Mouse (Mus musculus) liver, embryonic 14.5 days (tissue): ENCODE data around the gene Rnf5. TPM values are rescaled to one million over a fixed set of nuclear protein-coding genes. Genes with fewer than 3 reads are reported as not detected.

Source experiments
- ATAC-seq: fragments of 200-750 bp; cut with Nextera tagmentation; 2 replicates; pipeline ENCODE4 v1.8.0; 2017; ENCODE audit warnings: moderate number of reproducible peaks, mild to moderate bottlenecking, moderate library complexity; ENCODE audit not compliant: insufficient read depth
- DNase-seq, 3 experiments: peaks; one replicate each; pipeline ENCODE4 v3.0.0-alpha.2; 2012 to 2013; ENCODE audit warnings: low read depth in 3 of 3, low spot score in 3 of 3
- H3K27ac ChIP-seq: fragments of 300-500 bp; sonication (generic); 2 replicates; pipeline ENCODE4 v1.5.1; 2014; ENCODE audit warnings: moderate library complexity, mild to moderate bottlenecking, control low read depth, inconsistent platforms
- H3K27me3 ChIP-seq: fragments of 300-500 bp; sonication (generic); 2 replicates; pipeline ENCODE4 v1.6.1; 2014; ENCODE audit warnings: mild to moderate bottlenecking, low read length, moderate library complexity; ENCODE audit not compliant: control insufficient read depth, insufficient read depth
- H3K36me3 ChIP-seq: fragments of 300-500 bp; sonication (generic); replicated peaks from 2 replicates; pipeline ENCODE4 v1.6.1; 2014; ENCODE audit warnings: low read depth; ENCODE audit not compliant: control insufficient read depth, insufficient read depth
- H3K4me1 ChIP-seq, 2 experiments: fragments of 200-500 bp in 1 of 2; fragments of 300-500 bp in 1 of 2; sonication (generic) in 1 of 2; replicated peaks; 2 replicates each; pipeline ENCODE4 v1.6.1; 2012 to 2014; ENCODE audit warnings: antibody characterized with exemption in 1 of 2, inconsistent platforms in 1 of 2, low read length in 1 of 2; ENCODE audit not compliant: control insufficient read depth in 2 of 2, insufficient read depth in 2 of 2
- H3K4me2 ChIP-seq: fragments of 300-500 bp; sonication (generic); 2 replicates; pipeline ENCODE4 v1.6.1; 2014; ENCODE audit warnings: low read depth, mild to moderate bottlenecking, control low read depth, moderate library complexity
- H3K4me3 ChIP-seq, 2 experiments: fragments of 200-500 bp in 1 of 2; fragments of 300-500 bp in 1 of 2; sonication (generic) in 1 of 2; 2 replicates each; pipeline ENCODE4 v1.5.1; 2012 to 2014; ENCODE audit warnings: low read depth in 2 of 2, low read length in 2 of 2, mild to moderate bottlenecking in 2 of 2, control low read depth in 1 of 2, inconsistent platforms in 1 of 2, moderate library complexity in 1 of 2; ENCODE audit not compliant: insufficient read depth in 1 of 2
- H3K9ac ChIP-seq: fragments of 300-500 bp; sonication (generic); replicated peaks from 2 replicates; pipeline ENCODE4 v1.6.1; 2014; ENCODE audit warnings: mild to moderate bottlenecking, control low read depth, moderate library complexity
- H3K9me3 ChIP-seq: fragments of 300-500 bp; sonication (generic); 2 replicates; pipeline ENCODE4 v1.6.1; 2016; ENCODE audit warnings: low read length, mixed read lengths; ENCODE audit not compliant: control insufficient read depth
- CTCF ChIP-seq: IDR thresholded peaks from 2 replicates; pipeline ENCODE4 v1.5.1; 2016; ENCODE audit warnings: antibody characterized with exemption, low read depth, control low read depth
- EP300 ChIP-seq: IDR thresholded peaks from 2 replicates; pipeline ENCODE4 v1.6.1; 2016; ENCODE audit warnings: antibody characterized with exemption, low read depth
- WGBS: fragments of 180-500 bp; shearing (Covaris S2); extraction: QIAGEN DNeasy Blood & Tissue Kit; methylation state at CpG from one replicate; pipeline ENCODE4 v1.1.7; 2014; ENCODE audit not compliant: insufficient replicate concordance; 5-methylcytosine and 5-hydroxymethylcytosine counted together
- polyA plus RNA-seq, 2 experiments: library from polyadenylated mRNA; depleted of rRNA in 1 of 2; stranded (reverse) in 1 of 2; unstranded in 1 of 2; fragments of >200 nt; fragmentation: Nextera tagmentation in 1 of 2; extraction: Ambion mirVana in 1 of 2; gene quantifications; 2 replicates each; pipeline versions ENCODE4 v1.2.1 to v1.2.3; 2012 to 2014

Rnf5 gene
- polyA plus RNA-seq, 2 experiments = 51.5 to 59.6 TPM

GRCm38 (mm10) chr17:34649106-34649864 lies 45.8 kb upstream of the Rnf5 start:
- Histone ChIP-seq H3K27ac (no peak overlapping the region), H3K9me3 (no peaks in the 10 kb centered on the region), H3K9ac (no peak overlapping the region), H3K4me2 (no peak overlapping the region), H3K27me3 (no peaks in the 10 kb centered on the region), H3K4me1 (peaks cover 13 to 24% of the 10 kb centered on the region in 2 experiments), H3K36me3 (peaks cover 2% of the 10 kb centered on the region), H3K4me3 (no peak overlapping the region)
- ATAC-seq = no peak
- TF ChIP-seq CTCF (no peak), EP300 (no peak)
- DNase-seq = no peak
- 77% methylated on average over 18 of the region's 18 CpGs for whole genome bisulfite sequencing

DNA sequence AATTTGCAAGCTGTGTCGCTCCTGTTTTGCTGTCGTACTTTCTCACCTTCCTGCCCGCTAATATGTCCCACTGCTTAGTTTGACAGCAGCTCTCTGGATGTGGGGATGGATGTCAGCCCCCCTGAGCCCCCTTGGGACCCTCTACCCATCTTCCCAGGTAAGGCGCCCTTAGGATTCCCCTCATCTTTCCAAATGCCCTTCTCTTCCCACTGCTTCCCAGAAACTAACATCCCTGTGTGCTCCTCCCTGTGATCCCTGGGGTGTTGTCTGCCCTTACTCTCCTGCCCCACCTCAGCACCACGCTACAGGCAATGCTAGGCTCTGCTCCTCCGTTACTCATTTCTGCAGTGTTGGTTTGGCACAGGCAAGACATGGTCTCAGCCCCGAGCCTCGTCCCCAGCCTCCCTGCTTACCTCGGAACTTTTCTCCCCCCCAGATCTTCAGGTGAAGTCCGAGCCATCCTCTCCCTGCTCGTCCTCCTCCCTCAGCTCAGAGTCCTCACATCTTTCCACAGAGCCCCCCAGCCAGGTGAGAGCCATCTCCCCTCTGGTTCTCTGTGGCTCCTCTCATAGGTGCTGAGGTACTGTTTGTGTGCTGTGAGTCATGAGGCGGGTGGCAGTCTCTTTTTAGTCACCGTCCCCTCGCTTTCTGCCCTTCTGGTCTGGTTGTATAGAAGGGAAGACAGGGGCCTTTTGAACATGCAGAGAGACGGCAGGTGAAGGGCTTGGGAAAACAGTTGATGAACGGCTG lies 44.8 kb upstream of the Rnf5 start:
- DNase-seq = no peak
- WGBS = 74% methylated on average over 16 of the region's 16 CpGs
- ATAC-seq = no peak
- Histone ChIP-seq H3K4me3 (peak overlapping the region; percentile 12 to 93), H3K4me1 (peaks cover 13 to 26% of the 10 kb centered on the region in 2 experiments), H3K4me2 (peak overlapping the region; percentile 86), H3K9me3 (no peaks in the 10 kb centered on the region), H3K27me3 (no peaks in the 10 kb centered on the region), H3K27ac (no peak overlapping the region), H3K9ac (no peak overlapping the region), H3K36me3 (peaks cover 2% of the 10 kb centered on the region)
- TF ChIP-seq EP300 (no peak), CTCF (no peak)

DNA sequence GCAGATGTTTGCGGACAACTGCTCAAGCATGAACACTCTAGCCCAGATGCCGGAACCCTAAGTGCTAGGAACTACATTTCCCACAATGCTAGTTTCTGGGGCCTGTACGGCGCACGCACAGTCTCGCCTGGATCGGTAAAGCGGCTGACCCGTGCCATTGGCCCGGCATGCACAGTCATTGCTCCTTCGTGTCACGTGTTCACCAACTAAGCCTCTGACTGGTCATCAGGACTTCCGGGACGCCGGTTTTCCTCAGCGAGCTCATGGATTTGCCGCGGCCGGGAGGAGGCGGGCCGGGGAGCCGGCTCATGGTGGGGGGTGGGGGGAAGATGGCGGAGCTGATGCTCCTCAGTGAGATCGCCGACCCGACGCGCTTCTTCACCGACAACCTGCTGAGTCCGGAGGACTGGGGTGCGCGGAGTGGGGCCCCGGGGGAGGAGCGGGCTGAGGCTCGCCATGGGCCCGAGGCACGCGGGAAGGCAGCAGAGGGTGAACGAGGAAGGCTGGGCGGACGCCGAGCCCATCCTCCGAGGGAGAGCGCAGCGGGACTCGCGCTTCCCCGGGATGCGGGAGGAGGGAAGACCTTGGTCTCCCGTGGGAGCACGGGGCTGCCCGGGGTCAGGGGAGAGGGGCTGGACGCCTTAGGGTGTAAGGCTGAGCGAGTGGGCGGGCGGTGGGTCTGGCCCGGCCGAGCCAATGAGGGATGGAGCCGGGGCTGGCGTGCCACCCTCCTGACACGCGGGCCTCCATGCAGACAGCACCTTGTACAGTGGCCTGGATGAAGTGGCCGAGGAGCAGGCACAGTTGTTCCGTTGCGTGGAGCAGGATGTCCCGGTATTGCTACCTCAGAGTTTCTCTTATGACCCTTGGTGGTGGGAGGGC lies 43.7 kb upstream of the Rnf5 start, which contains the start of gene Atf6b:
TSS of gene Atf6b (plus strand) at position 241 of the 882 bp plus-strand sequence.
- WGBS = under 1% methylated on average over 66 of the region's 66 CpGs
- H3K36me3 ChIP-seq = peaks cover 2% of the 10 kb centered on the region
- H3K4me3 ChIP-seq = peak within 1 kb of the TSS; percentile 89 to 93
- ATAC-seq = peak; percentile 96
- H3K4me1 ChIP-seq = peaks cover 13 to 26% of the 10 kb centered on the region in 2 experiments
- peak within 1 kb of the TSS; percentile 86 for H3K4me2 ChIP-seq
- no peaks in the 10 kb centered on the region; the same call in 1 of the 2 replicates for H3K27me3 ChIP-seq
- H3K9ac ChIP-seq = peak within 1 kb of the TSS; percentile 83
- no peak for TF ChIP-seq EP300
- TF ChIP-seq CTCF = no peak
- DNase-seq = peak; percentile 97 to 98 (median 97)
- H3K9me3 ChIP-seq = no peaks in the 10 kb centered on the region
- H3K27ac ChIP-seq = peak within 1 kb of the TSS; percentile 39; the same call in 1 of the 2 replicates

GRCm38 (mm10) chr17:34645831-34646511 lies 42.5 kb upstream of the Rnf5 start:
- no peak overlapping the region for H3K27ac ChIP-seq
- TF ChIP-seq CTCF (no peak), EP300 (no peak)
- peak overlapping the region; percentile 72 for H3K4me2 ChIP-seq

More at GRCm38 (mm10) chr17:34645831-34646511, 42.5 kb upstream of the Rnf5 start:
- no peak for DNase-seq
- WGBS = 59% methylated on average over 30 of the region's 30 CpGs
- no peaks in the 10 kb centered on the region; the same call in 1 of the 2 replicates for H3K27me3 ChIP-seq
- peak overlapping the region in 1 of 2 experiments; percentile 17; a peak in 1 of 4 replicates for H3K4me3 ChIP-seq
- no peak for ATAC-seq
- H3K9ac ChIP-seq = no peak overlapping the region
- H3K36me3 ChIP-seq = no peaks in the 10 kb centered on the region; the same call in 1 of the 2 replicates
- peaks cover 13 to 26% of the 10 kb centered on the region in 2 experiments for H3K4me1 ChIP-seq
- H3K9me3 ChIP-seq = no peaks in the 10 kb centered on the region
